ENCODE assay signal across 25 mouse cellular contexts in the genomic region with DNA sequence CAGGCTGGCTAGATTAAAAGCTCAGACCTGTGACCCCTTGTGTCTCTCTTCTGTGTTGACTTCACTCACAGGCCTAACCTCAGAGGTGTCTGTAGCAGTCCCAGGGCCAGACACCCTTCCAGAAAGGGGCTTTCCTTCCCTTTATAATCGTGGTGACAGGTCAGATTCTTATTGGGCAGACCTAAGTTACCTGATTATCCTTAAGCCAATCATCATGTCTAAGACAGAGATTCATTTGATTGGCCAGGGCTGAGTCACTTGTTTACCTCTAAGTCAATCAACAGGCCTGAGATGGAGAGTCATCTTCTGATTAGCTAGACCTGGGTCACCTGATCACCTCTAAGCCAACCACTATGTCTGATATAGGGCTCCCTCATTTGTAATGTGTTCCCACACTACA. TPM values are rescaled to one million over a fixed set of nuclear protein-coding genes. Genes with fewer than 3 reads are reported as not detected.
"Had no signal": no experiment of that assay in that cellular context is flagged by ENCODE, and none has a peak within 500 bp of the region (broad histone marks: within the 10 kb centered on the region; RNA-seq: fewer than 3 reads in every experiment).

No protein-coding gene starts in this region.

- H3K27ac ChIP-seq: midbrain, embryonic 10.5 days; midbrain, embryonic 12.5 days; neural tube, embryonic 13.5 days; neural tube, embryonic 15.5 days had no signal

- H3K4me1 ChIP-seq: neural tube, embryonic 15.5 days had no signal

- DNase-seq: lung, adult 18-20 months; lung, embryonic 14.5 days; lung, postnatal 10 days; lung, postnatal 4 days; midbrain, embryonic 14.5 days; right cerebral cortex, adult 18-20 months; right cerebral cortex, postnatal 25 days; right cerebral cortex, postnatal 4 days; spleen, adult 18-20 months; thymus, adult 18-20 months; thymus, postnatal 14 days; thymus, postnatal 36 days had no signal

- H3K36me3 ChIP-seq: midbrain, embryonic 10.5 days; midbrain, embryonic 12.5 days; neural tube, embryonic 13.5 days; neural tube, embryonic 15.5 days had no signal

- H3K4me3 ChIP-seq: midbrain, embryonic 10.5 days; midbrain, embryonic 12.5 days; myocyte; neural tube, embryonic 13.5 days; neural tube, embryonic 15.5 days had no signal

- H3K27me3 ChIP-seq: midbrain, embryonic 12.5 days; neural tube, embryonic 13.5 days; neural tube, embryonic 15.5 days had no signal

- H3K4me2 ChIP-seq: lung, embryonic 14.5 days; midbrain, embryonic 12.5 days; neural tube, embryonic 13.5 days; neural tube, embryonic 15.5 days had no signal

- H3K9me3 ChIP-seq: midbrain, embryonic 10.5 days; neural tube, embryonic 13.5 days had no signal

- ATAC-seq: midbrain, embryonic 16.5 days had no signal

- H3K9ac ChIP-seq: lung, embryonic 14.5 days; midbrain, embryonic 12.5 days; neural tube, embryonic 13.5 days; neural tube, embryonic 15.5 days had no signal

RNA-seq across cellular contexts. Expression of gene H1foo, which starts 5.9 kb away (rescaled TPM):
- total RNA-seq: megakaryocyte, adult 5-6 weeks; megakaryocyte-erythroid progenitor cell, adult 5-6 weeks had no signal
- polyA plus RNA-seq: lung, embryonic 14.5 days; lung, embryonic 16.5 days; midbrain, embryonic 10.5 days; midbrain, embryonic 12.5 days; midbrain, embryonic 14.5 days; midbrain, embryonic 16.5 days; myocyte; neural tube, embryonic 11.5 days; neural tube, embryonic 13.5 days; neural tube, embryonic 15.5 days; small intestine, adult 2 months; stomach, embryonic 14.5 days; stomach, embryonic 16.5 days had no signal

RNA-seq across cellular contexts. Expression of gene Rho, which starts 7.2 kb away (rescaled TPM):
- total RNA-seq: megakaryocyte-erythroid progenitor cell, adult 5-6 weeks had no signal
- polyA plus RNA-seq: midbrain, embryonic 12.5 days; neural tube, embryonic 11.5 days had no signal
